Mouse (Mus musculus): ENCODE results near the gene Mkln1.

Mkln1 gene

GRCm38 (mm10) chr6:31397775-31398430 is 632 bp upstream of the Mkln1 start:
- peak; percentile 36 for DNase-seq (ENCODE audit: low read depth, low spot score)

DNA sequence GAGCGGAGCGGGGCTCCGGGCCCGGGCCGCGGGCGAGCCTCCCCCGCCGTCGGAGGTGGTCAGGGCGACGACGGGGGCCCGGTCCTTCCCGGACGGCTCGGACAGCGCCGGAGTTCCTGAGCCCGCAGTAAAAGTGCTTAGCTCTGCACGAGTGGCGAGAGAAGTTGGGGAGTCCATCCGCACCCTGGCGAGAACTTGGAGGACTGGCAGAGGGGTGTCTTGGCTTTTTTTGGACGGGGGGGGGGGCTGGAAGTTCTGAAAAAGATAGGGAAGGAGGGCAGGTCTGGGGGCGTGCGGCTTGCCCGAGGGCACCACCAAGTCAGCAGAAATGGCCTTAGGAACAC is 643 bp downstream of the Mkln1 start:
- peak; percentile 40 for DNase-seq (ENCODE audit: low read depth, low spot score)

GRCm38 (mm10) chr6:31399566-31399965 is 1.0 kb downstream of the Mkln1 start:
- peak; percentile 50 for DNase-seq (ENCODE audit: low read depth, low spot score)

- no peak for DNase-seq (ENCODE audit: low read depth, low spot score)
Measured at GRCm38 (mm10) chr6:31411017-31411416, 12.5 kb downstream of the Mkln1 start.

GRCm38 (mm10) chr6:31412487-31412886 is 14.0 kb downstream of the Mkln1 start:
- peak; percentile 49 for DNase-seq (ENCODE audit: low read depth, low spot score)

GRCm38 (mm10) chr6:31413556-31413955 is 15.0 kb downstream of the Mkln1 start:
- DNase-seq (ENCODE audit: low read depth, low spot score) = no peak

DNA sequence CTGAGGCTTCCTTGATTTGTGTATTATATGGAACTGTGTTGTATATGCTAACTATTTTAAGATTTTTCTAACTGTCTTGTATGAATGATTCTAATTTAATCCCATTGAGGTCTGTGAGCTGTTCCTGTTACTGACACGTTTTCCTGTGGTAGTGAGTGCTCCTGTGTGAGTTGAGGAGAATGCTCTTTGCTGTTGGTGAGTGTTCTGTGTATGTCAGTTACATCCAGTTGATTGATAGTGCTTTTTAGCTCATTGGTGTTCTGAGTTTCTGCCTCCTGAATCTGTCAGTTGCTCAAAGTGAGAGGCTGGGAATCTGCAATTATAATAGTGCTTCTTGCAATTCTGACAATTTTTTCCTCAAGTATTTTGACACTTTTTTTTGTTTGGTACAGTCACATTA is 15.8 kb downstream of the Mkln1 start:
- no peak for DNase-seq (ENCODE audit: low read depth, low spot score)

- no peak for DNase-seq (ENCODE audit: low read depth, low spot score)
Measured at GRCm38 (mm10) chr6:31425428-31425827, 26.9 kb downstream of the Mkln1 start.

GRCm38 (mm10) chr6:31437264-31437663 is 38.7 kb downstream of the Mkln1 start:
- no peak for DNase-seq (ENCODE audit: low read depth, low spot score)

GRCm38 (mm10) chr6:31445258-31445657 is 46.7 kb downstream of the Mkln1 start:
- no peak for DNase-seq (ENCODE audit: low read depth, low spot score)

GRCm38 (mm10) chr6:31453735-31454134 is 55.2 kb downstream of the Mkln1 start:
- peak; percentile 46 for DNase-seq (ENCODE audit: low read depth, low spot score)

GRCm38 (mm10) chr6:31455376-31455775 is 56.8 kb downstream of the Mkln1 start:
- DNase-seq (ENCODE audit: low read depth, low spot score) = no peak

- no peak for DNase-seq (ENCODE audit: low read depth, low spot score)
Measured at GRCm38 (mm10) chr6:31456988-31457387, 58.5 kb downstream of the Mkln1 start.

GRCm38 (mm10) chr6:31469431-31469830 is 70.9 kb downstream of the Mkln1 start:
- no peak for DNase-seq (ENCODE audit: low read depth, low spot score)

- DNase-seq (ENCODE audit: low read depth, low spot score) = no peak
Measured at GRCm38 (mm10) chr6:31478221-31478620, 79.7 kb downstream of the Mkln1 start.

- DNase-seq (ENCODE audit: low read depth, low spot score) = no peak
Measured at GRCm38 (mm10) chr6:31480008-31480407, 81.5 kb downstream of the Mkln1 start.

GRCm38 (mm10) chr6:31486601-31487000 is 88.1 kb downstream of the Mkln1 start:
- DNase-seq (ENCODE audit: low read depth, low spot score) = no peak

DNA sequence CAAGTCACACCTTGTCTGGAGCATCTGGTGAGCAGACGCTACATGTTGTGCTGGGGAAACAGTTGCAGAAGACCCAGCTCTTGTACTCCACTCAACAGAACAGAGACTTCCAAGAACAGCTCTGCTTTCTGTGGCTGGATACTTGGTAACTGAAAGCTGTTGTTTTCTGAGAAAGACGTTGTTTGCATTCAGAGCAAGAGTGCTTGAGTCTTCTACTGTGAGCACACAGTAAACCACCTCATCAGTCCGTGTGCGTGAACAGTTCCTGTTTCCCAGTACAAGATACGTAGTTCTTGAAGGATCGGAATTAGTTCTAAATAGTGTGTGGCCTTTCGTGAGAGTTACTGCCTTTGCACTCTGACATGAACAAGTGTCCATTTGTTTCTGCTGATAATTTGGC is 91.4 kb downstream of the Mkln1 start:
- DNase-seq (ENCODE audit: low read depth, low spot score) = no peak

- DNase-seq (ENCODE audit: low read depth, low spot score) = peak; percentile 36
Measured at GRCm38 (mm10) chr6:31495122-31495731, 96.7 kb downstream of the Mkln1 start.

GRCm38 (mm10) chr6:31496227-31496626 is 97.7 kb downstream of the Mkln1 start:
- no peak for DNase-seq (ENCODE audit: low read depth, low spot score)

DNA sequence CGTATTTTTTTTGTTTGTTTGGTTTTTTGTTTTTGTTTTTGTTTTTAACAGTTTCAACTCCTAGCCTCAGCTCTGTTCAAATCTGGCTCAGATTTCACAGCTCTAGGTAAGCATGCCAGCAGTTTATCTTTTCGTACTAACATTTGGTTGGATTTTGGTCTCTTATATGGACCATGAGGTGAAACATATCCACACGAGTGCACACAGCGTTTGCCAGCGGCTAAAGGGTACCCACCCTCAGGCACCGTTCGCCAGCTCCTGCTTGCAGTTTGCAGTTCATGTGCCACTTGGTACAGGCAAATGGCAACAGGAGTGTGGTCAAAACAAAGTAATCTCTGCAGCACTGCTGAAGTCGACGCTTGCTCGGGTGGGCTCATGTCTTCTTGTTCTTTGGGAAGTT is 101.3 kb downstream of the Mkln1 start:
- no peak for DNase-seq (ENCODE audit: low read depth, low spot score)

DNA sequence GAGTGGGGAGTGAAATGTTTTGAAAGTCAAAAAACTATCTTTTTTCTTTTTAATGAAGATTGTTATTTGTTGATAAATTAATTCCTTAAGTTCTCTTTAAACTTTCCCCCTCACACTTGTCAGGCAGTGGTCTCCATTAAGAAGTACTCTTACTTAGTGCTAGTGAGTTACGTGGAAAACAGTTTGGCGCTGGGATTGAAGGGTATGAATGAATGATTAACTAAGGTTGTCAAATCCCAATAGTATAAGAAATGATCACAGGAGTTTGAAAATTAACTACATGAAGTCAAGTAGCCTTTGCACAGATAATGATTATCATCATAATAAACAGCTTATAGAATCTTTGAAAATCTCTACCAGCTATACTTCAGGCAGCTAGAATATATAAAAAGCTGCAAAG is 101.7 kb downstream of the Mkln1 start:
- DNase-seq (ENCODE audit: low read depth, low spot score) = no peak

DNA sequence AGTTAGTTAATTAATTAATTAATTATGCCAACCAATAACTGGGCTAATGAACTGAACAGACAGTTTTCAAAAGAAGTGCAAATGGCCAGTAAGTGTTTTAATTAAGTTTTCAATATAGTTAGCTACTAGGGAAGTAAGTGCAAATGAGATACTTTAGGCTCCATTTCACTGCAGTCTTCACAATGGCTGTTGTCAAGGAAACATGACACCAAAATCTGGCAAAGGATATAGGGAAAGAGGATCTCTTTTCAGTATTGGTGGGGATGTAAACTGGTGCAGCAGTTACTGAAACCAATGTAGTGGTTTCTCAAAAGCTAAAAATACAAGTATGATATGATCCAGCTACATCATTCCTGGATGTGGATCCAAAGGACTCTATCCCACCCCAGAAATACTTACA is 102.2 kb downstream of the Mkln1 start:
- DNase-seq (ENCODE audit: low read depth, low spot score) = no peak

GRCm38 (mm10) chr6:31502614-31503013 is 104.1 kb downstream of the Mkln1 start:
- peak; percentile 35 for DNase-seq (ENCODE audit: low read depth, low spot score)

Measured in A20 (cell line).